Mouse (Mus musculus): ENCODE data around the gene Npas3. TPM values are rescaled to one million over a fixed set of nuclear protein-coding genes. Genes with fewer than 3 reads are reported as not detected.
A peak's percentile ranks its signal among the peaks of the same experiment; 100 is the strongest.

Gene Npas3
- polyA plus RNA-seq, 1 experiment from 2014 or later: 26.2 TPM

DNA sequence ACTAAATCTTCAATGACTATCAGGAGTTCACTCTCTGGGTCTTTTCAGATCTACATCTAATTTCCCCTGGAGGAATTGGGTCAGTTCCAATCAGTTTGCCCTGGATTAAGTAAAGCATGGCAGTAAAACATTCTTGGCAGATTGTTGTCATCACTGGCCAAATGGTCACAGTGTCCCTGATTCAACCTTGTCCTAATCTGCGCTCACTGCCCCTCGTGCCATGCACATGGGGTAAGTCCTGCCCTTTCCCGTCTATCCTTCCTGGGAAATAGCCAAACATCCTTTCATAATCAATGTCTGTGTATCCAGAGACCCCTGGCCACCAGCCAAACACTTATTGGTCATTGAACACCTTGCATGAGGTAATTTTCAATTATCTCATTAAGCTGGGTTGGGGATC is 432.0 kb downstream of the Npas3 start:
- Histone ChIP-seq H3K9me3 (replicated peaks) (no peaks in the 10 kb centered on the region), H3K27me3 (no peaks in the 10 kb centered on the region), H3K9ac (no peak overlapping the region), H3K27ac (no peak overlapping the region), H3K4me3 (no peak overlapping the region), H3K4me1 (peaks cover 8% of the 10 kb centered on the region; the same call in 1 of the 2 replicates), H3K36me3 (no peaks in the 10 kb centered on the region), H3K4me2 (replicated peaks) (no peak overlapping the region)
- 83% methylated on average over 3 of the region's 3 CpGs for WGBS
- ATAC-seq (ENCODE audit: low FRiP score): no peak

- Histone ChIP-seq H3K27me3 (no peaks in the 10 kb centered on the region), H3K36me3 (no peaks in the 10 kb centered on the region), H3K4me1 (peaks cover 8% of the 10 kb centered on the region; the same call in 1 of the 2 replicates), H3K4me3 (no peak overlapping the region), H3K4me2 (replicated peaks) (no peak overlapping the region), H3K9ac (no peak overlapping the region), H3K27ac (no peak overlapping the region), H3K9me3 (replicated peaks) (no peaks in the 10 kb centered on the region)
- no peak for ATAC-seq (ENCODE audit: low FRiP score)
- 54% methylated on average over 3 of the region's 3 CpGs for WGBS
Observed at GRCm38 (mm10) chr12:53682036-53682435, 433.6 kb downstream of the Npas3 start.

GRCm38 (mm10) chr12:53692471-53692870 is 444.0 kb downstream of the Npas3 start:
- 84% methylated on average over 4 of the region's 4 CpGs for WGBS
- Histone ChIP-seq H3K27me3 (no peaks in the 10 kb centered on the region), H3K36me3 (no peaks in the 10 kb centered on the region), H3K4me1 (0 out of 2 replicates have a peak, but pooled peaks cover 2% of the 10 kb centered on the region), H3K9ac (no peak overlapping the region), H3K27ac (no peak overlapping the region), H3K4me2 (replicated peaks) (no peak overlapping the region), H3K9me3 (replicated peaks) (no peaks in the 10 kb centered on the region), H3K4me3 (no peak overlapping the region)
- no peak for ATAC-seq (ENCODE audit: low FRiP score)

GRCm38 (mm10) chr12:53694346-53694745 is 445.9 kb downstream of the Npas3 start:
- no peak for ATAC-seq (ENCODE audit: low FRiP score)
- Histone ChIP-seq H3K4me2 (replicated peaks) (no peak overlapping the region), H3K9ac (no peak overlapping the region), H3K36me3 (no peaks in the 10 kb centered on the region), H3K4me1 (0 out of 2 replicates have a peak, but pooled peaks cover 2% of the 10 kb centered on the region), H3K9me3 (replicated peaks) (no peaks in the 10 kb centered on the region), H3K27ac (no peak overlapping the region), H3K27me3 (no peaks in the 10 kb centered on the region), H3K4me3 (no peak overlapping the region)
- 86% methylated on average over 4 of the region's 4 CpGs for WGBS

GRCm38 (mm10) chr12:53695324-53695723 is 446.8 kb downstream of the Npas3 start:
- Histone ChIP-seq H3K27me3 (no peaks in the 10 kb centered on the region), H3K4me2 (replicated peaks) (no peak overlapping the region), H3K9ac (no peak overlapping the region), H3K4me3 (no peak overlapping the region), H3K36me3 (no peaks in the 10 kb centered on the region), H3K27ac (no peak overlapping the region), H3K4me1 (0 out of 2 replicates have a peak, but pooled peaks cover 2% of the 10 kb centered on the region), H3K9me3 (replicated peaks) (no peaks in the 10 kb centered on the region)
- 90% methylated on average over 3 of the region's 3 CpGs for WGBS
- ATAC-seq (ENCODE audit: low FRiP score): no peak

- no peaks in the 10 kb centered on the region for H3K4me1 ChIP-seq
- H3K9me3 ChIP-seq (replicated peaks): no peaks in the 10 kb centered on the region
- no peaks in the 10 kb centered on the region for H3K36me3 ChIP-seq
- H3K27me3 ChIP-seq: no peaks in the 10 kb centered on the region
- 85% methylated on average over 7 of the region's 7 CpGs for WGBS
- H3K4me3 ChIP-seq: no peak overlapping the region
- ATAC-seq (ENCODE audit: low FRiP score): no peak
- H3K4me2 ChIP-seq (replicated peaks): no peak overlapping the region
- no peak overlapping the region for H3K27ac ChIP-seq
- no peak overlapping the region for H3K9ac ChIP-seq
Observed at GRCm38 (mm10) chr12:53697645-53698044, 449.2 kb downstream of the Npas3 start.

GRCm38 (mm10) chr12:53698483-53699227 is 450.2 kb downstream of the Npas3 start:
- Histone ChIP-seq H3K9me3 (replicated peaks) (no peaks in the 10 kb centered on the region), H3K4me2 (replicated peaks) (no peak overlapping the region), H3K27ac (no peak overlapping the region), H3K27me3 (no peaks in the 10 kb centered on the region), H3K4me1 (no peaks in the 10 kb centered on the region), H3K36me3 (no peaks in the 10 kb centered on the region), H3K4me3 (no peak overlapping the region), H3K9ac (no peak overlapping the region)
- 93% methylated on average over 9 of the region's 9 CpGs for whole genome bisulfite sequencing
- ATAC-seq (ENCODE audit: low FRiP score): no peak

GRCm38 (mm10) chr12:53719896-53720295 is 471.4 kb downstream of the Npas3 start:
- no peak for ATAC-seq (ENCODE audit: low FRiP score)
- H3K4me2 ChIP-seq (replicated peaks): no peak overlapping the region
- no peaks in the 10 kb centered on the region for H3K36me3 ChIP-seq

GRCm38 (mm10) chr12:53722156-53722555 is 473.7 kb downstream of the Npas3 start:
- Histone ChIP-seq H3K27ac (no peak overlapping the region), H3K27me3 (no peaks in the 10 kb centered on the region), H3K36me3 (no peaks in the 10 kb centered on the region), H3K9ac (no peak overlapping the region), H3K4me1 (no peaks in the 10 kb centered on the region), H3K9me3 (replicated peaks) (no peaks in the 10 kb centered on the region), H3K4me3 (no peak overlapping the region), H3K4me2 (replicated peaks) (no peak overlapping the region)
- ATAC-seq (ENCODE audit: low FRiP score): no peak
- 90% methylated on average over 7 of the region's 7 CpGs for WGBS

More at GRCm38 (mm10) chr12:53719896-53720295, 471.4 kb downstream of the Npas3 start:
- no peak overlapping the region for H3K9ac ChIP-seq
- no peak overlapping the region for H3K4me3 ChIP-seq
- no peaks in the 10 kb centered on the region for H3K9me3 ChIP-seq (replicated peaks)
- no peaks in the 10 kb centered on the region for H3K27me3 ChIP-seq
- WGBS: 67% methylated on average over 6 of the region's 6 CpGs
- H3K4me1 ChIP-seq: no peaks in the 10 kb centered on the region
- no peak overlapping the region for H3K27ac ChIP-seq

DNA sequence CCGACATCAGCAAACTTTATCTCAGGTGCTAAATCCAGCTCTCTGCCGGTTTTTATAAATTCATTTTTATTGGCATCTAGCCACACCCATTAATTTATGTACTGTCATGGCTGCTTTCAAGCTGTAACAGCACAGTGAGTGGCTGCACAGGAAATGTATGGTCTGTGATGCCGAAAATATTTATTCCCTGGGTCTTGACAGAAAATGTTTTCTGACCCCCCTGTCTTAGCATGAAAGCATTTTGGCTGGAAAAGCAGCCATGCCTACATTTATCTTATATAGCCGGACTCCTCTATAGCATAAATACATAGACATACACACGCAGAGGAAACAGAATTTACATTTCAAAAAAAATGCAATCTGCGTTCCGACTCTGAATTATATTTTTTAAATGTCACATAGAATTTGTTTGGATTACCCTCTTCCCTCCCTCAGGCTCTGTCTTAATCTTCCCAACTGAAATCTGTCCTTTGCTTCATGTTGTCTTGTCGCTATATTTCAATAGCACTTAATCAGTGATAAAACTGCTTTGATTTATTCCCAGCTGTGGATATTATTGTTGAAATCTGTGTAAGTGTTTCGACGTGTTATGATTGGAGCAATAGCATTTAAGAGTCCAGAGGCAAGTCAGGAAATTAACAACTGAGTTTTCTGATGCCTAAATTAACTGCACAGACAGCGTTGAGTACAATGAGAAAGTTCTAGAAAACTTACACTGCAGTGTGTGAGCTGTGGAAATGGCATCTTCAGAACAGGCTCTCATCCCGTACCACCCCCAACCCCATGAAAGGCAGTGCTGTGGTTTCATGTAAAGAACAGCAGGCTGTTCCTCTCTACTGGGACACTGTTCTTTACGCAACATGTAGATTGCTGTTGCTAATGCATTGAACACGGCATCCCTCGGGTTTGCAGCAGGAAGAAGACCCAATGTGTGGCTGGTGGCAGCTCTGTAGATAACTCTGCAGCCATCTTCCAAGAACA is 474.5 kb downstream of the Npas3 start:
- Histone ChIP-seq H3K4me1 (no peaks in the 10 kb centered on the region), H3K27ac (no peak overlapping the region), H3K27me3 (no peaks in the 10 kb centered on the region), H3K36me3 (no peaks in the 10 kb centered on the region), H3K9ac (no peak overlapping the region), H3K4me2 (replicated peaks) (no peak overlapping the region), H3K9me3 (replicated peaks) (no peaks in the 10 kb centered on the region), H3K4me3 (no peak overlapping the region)
- 92% methylated on average over 15 of the region's 15 CpGs for WGBS
- ATAC-seq (ENCODE audit: low FRiP score): no peak

DNA sequence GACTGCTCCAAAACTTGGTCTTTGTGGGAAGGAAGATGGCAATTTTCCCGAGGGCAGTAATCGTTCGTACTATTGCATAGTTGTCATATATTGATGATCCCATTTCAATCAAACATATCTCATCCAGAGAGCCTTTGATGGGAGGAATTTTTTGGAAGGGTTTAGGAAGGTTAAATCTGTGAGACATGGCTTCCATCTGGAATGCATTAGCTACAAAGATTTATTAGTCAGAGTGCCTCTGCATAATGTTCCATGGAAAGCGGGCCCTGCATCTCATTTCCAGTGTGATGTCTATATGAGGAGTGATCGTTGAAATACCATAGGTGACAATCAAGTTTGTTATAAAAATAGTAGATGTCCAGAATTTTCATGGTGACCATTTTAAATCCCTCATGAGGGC is 480.8 kb downstream of the Npas3 start:
- Histone ChIP-seq H3K27me3 (no peaks in the 10 kb centered on the region), H3K9me3 (replicated peaks) (no peaks in the 10 kb centered on the region), H3K4me3 (no peak overlapping the region), H3K27ac (no peak overlapping the region), H3K9ac (no peak overlapping the region), H3K4me2 (replicated peaks) (no peak overlapping the region), H3K36me3 (no peaks in the 10 kb centered on the region), H3K4me1 (no peaks in the 10 kb centered on the region)
- ATAC-seq (ENCODE audit: low FRiP score): no peak
- WGBS: 82% methylated on average over 5 of the region's 5 CpGs

DNA sequence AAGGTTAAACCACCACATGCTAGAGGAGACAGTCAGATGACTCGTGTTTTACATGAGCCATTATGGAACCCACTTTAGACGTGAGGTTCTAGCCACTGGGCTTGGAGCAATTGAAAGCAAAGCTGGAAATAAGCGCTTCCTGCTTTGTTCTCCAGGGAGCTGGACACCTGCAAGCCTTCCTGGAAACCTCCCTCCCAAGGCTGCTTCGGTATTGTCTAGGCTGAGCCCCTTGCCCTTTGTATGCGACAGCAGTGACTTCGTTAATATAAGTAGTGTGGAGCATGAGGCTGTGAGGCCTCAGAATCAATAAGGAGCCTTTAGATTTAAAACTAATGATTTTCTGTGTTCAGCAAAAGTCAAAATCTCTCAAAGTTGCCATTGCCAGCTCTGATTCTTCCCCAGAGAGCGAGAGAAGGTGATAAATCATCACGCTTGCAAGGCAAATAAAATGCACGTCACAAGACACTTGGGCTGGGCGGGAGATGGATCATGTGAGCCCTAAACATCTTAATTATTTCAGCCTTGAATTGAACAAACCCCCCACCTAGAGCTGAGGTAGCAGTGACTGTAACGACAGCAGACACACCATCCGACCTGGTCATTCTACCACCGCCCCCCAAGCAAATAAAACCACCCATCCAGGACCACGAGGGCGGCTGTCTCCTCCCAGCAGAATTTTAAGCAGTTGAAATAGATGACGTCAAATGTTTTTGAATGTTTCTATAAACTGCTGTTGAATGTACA is 490.2 kb downstream of the Npas3 start:
- Histone ChIP-seq H3K4me3 (no peak overlapping the region), H3K4me1 (peaks cover 13% of the 10 kb centered on the region), H3K9me3 (replicated peaks) (no peaks in the 10 kb centered on the region), H3K4me2 (replicated peaks) (peak overlapping the region; percentile 16; the same call in 1 of the 2 replicates), H3K36me3 (no peaks in the 10 kb centered on the region), H3K27ac (peak overlapping the region; percentile 74), H3K27me3 (no peaks in the 10 kb centered on the region), H3K9ac (no peak overlapping the region)
- WGBS: 40% methylated on average over 16 of the region's 16 CpGs
- ATAC-seq (ENCODE audit: low FRiP score): peak; percentile 63; the same call in 1 of the 2 replicates

Measured in hindbrain, embryonic 12.5 days (tissue).